Mouse (Mus musculus) kidney, adult 2 months (tissue): Measurements from ENCODE around the gene Antxrl. TPM values are rescaled to one million over a fixed set of nuclear protein-coding genes. Genes with fewer than 3 reads are reported as not detected.

ENCODE experiments used
- DNase-seq: peaks from one replicate; pipeline ENCODE4 v3.0.0; 2021
- H3K27ac ChIP-seq: fragments of 200-500 bp; 2 replicates; pipeline ENCODE4 v1.5.1; 2012; ENCODE audit warnings: low read depth, low read length, control low read depth, inconsistent platforms; ENCODE audit not compliant: insufficient read depth
- H3K27me3 ChIP-seq: fragments of 200-500 bp; replicated peaks from 2 replicates; pipeline ENCODE4 v1.6.1; 2012; ENCODE audit warnings: mild to moderate bottlenecking, moderate library complexity, low read length, inconsistent platforms; ENCODE audit not compliant: control insufficient read depth, insufficient read depth
- H3K36me3 ChIP-seq: fragments of 200-500 bp; 2 replicates; pipeline ENCODE4 v1.6.1; 2012; ENCODE audit warnings: mild to moderate bottlenecking, moderate library complexity, low read length, inconsistent platforms; ENCODE audit not compliant: control insufficient read depth, insufficient read depth
- H3K4me1 ChIP-seq: fragments of 200-500 bp; 2 replicates; pipeline ENCODE4 v1.6.1; 2011; ENCODE audit warnings: low read length; ENCODE audit not compliant: control insufficient read depth, insufficient read depth
- H3K4me3 ChIP-seq: fragments of 200-500 bp; 2 replicates; pipeline ENCODE4 v1.5.1; 2011; ENCODE audit warnings: mild to moderate bottlenecking, low read depth, low read length, control low read depth; ENCODE audit not compliant: insufficient read depth
- CTCF ChIP-seq: fragments of 200-500 bp; conservative IDR thresholded peaks from 2 replicates; pipeline ENCODE4 v1.5.1; 2011; ENCODE audit warnings: low read depth, mild to moderate bottlenecking, control low read depth, low read length, moderate library complexity, mixed read lengths; ENCODE audit not compliant: insufficient read depth, insufficient read length
- POLR2A ChIP-seq: fragments of 200-500 bp; IDR thresholded peaks from one replicate; pipeline ENCODE4 v1.6.1; 2011; ENCODE audit warnings: low read depth, low read length, control low read depth
- WGBS: fragments of 180-500 bp; shearing (Covaris S2); methylation state at CpG from one replicate; pipeline ENCODE4 v1.1.7; 2018; 5-methylcytosine and 5-hydroxymethylcytosine counted together
- polyA plus RNA-seq: library from polyadenylated mRNA; depleted of rRNA; stranded (reverse); fragments of >200 nt; gene quantifications from 2 replicates; pipeline ENCODE4 v1.2.3, GENCODE M21; 2012

Gene Antxrl
- polyA plus RNA-seq, 1 experiment, result not detected

DNA sequence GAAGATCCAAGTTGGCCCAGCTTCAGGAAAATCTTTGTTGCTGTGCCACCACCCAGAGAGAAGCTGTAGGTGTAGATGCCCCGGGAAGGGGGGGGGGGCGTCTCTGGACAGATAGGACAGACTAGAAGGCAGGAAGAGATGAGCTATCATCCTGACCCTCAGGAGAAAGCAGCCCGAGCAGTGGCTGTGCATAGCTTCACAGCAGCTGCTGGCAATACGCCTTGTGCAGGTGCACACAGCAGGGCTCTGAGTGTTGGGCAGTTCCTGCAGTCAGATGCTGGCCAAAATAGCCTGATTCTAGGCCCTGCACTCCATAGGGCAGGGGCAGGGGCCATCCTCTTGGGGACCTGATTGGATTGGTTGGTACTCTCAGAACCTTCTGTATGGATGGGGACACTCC is 34.3 kb downstream of the Antxrl start:
- 67% methylated on average over 4 of the region's 4 CpGs for WGBS
- no peak overlapping the region for H3K27ac ChIP-seq
- no peak for DNase-seq

DNA sequence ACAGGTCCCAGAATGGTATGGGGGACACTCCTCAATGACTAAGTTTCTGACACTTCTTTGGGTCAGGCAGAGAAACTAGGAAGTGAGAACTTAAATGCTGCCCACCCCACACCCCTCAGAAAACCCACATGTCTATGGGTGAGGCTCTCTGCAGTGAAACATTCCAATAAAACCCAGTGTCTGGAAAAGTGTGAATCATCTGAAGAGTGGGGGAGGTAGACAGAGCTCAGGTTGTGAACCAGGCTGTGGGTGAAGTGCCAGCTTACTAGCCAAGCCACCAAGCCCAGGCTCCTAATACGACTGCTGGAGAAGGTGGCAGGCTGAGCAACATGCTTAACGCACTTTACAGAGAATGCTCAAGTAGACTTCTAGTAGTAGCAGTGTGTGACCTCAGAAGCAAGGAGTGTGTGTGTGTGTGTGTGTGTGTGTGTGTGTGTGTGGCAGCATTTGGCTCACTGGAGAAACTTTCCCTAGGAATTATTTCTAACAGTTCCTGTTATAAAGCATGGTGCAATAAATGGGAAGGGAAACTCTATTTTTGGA is 35.4 kb downstream of the Antxrl start:
- Histone ChIP-seq H3K27me3 (no peaks in the 10 kb centered on the region), H3K4me1 (no peaks in the 10 kb centered on the region), H3K36me3 (no peaks in the 10 kb centered on the region), H3K27ac (no peak overlapping the region), H3K4me3 (no peak overlapping the region)
- no peak for TF ChIP-seq POLR2A
- TF ChIP-seq CTCF, result no peak
- WGBS, result 62% methylated on average over 2 of the region's 2 CpGs
- no peak for DNase-seq

More for the DNA sequence above, 34.3 kb downstream of the Antxrl start:
- no peak for TF ChIP-seq POLR2A
- TF ChIP-seq CTCF, result no peak
- H3K4me1 ChIP-seq, result no peaks in the 10 kb centered on the region
- no peak overlapping the region for H3K4me3 ChIP-seq
- no peaks in the 10 kb centered on the region for H3K36me3 ChIP-seq
- H3K27me3 ChIP-seq, result no peaks in the 10 kb centered on the region

DNA sequence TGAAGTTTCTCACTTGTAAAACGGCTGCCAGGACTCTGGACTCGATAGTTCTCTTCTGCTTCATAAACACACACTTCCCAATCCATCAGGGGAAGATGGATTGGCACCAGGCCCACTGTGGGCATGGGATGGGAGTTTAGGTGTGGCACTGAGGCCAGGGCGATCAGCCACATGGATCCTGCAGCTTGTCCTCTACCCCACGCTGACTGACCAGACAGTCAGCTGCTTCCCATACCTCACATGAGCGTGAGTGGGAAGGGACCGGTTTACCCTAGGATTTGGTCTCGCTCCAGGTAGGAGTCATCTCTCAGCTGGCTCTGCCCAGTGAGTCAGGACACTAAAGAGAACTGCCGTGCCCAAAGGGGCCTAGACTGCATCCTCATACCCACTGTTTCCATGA is 37.3 kb downstream of the Antxrl start:
- DNase-seq, result no peak
- WGBS, result 80% methylated on average over 8 of the region's 8 CpGs
- Histone ChIP-seq H3K27ac (no peak overlapping the region), H3K36me3 (no peaks in the 10 kb centered on the region), H3K4me1 (no peaks in the 10 kb centered on the region), H3K27me3 (no peaks in the 10 kb centered on the region), H3K4me3 (no peak overlapping the region)
- TF ChIP-seq POLR2A (no peak), CTCF (no peak)

DNA sequence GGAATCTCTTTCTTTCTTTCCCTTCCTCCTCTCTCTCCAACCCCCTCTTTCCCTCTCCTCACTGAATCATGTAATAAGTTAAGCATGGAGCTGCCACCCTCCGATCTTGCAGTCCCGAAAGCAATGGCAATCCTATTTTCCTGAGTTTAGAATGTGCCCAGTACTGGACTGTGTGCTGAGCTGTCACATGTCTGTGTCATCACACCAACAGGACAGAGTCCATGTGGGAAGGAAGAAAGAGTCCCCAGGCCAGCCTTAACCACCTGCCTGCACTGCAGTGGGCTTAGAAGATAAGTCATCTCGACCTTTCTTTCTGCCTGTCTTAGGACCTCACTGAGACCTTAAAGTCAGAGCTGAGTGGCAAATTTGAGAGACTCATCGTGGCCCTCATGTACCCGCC is 39.0 kb downstream of the Antxrl start:
- Histone ChIP-seq H3K27me3 (no peaks in the 10 kb centered on the region), H3K4me3 (no peak overlapping the region), H3K36me3 (no peaks in the 10 kb centered on the region), H3K27ac (no peak overlapping the region), H3K4me1 (no peaks in the 10 kb centered on the region)
- 81% methylated on average over 5 of the region's 5 CpGs for WGBS
- TF ChIP-seq POLR2A (no peak), CTCF (no peak)
- no peak for DNase-seq

DNA sequence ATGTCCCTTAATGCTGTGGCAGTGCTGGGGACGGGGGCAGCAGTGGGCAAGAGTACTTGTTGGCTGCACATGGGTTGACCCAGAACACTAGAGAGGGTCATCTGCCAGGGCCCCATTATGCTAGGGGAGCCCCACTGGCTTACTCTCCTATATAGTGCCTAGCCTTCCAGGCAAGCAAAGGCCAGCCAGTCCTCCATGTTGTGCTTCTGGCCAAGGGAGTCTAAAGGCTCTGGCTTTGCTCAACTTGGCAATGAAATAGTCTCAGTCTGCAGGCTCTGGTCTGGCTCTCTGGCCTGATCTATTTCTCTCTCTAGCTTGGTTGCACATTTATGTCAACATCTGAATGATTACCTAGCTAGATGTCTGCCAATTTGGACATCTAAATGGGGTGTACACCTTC is 40.3 kb downstream of the Antxrl start:
- no peak overlapping the region for H3K27ac ChIP-seq
- no peak for TF ChIP-seq POLR2A
- TF ChIP-seq CTCF, result no peak
- WGBS, result 78% methylated on average over 1 of the region's 1 CpGs

DNA sequence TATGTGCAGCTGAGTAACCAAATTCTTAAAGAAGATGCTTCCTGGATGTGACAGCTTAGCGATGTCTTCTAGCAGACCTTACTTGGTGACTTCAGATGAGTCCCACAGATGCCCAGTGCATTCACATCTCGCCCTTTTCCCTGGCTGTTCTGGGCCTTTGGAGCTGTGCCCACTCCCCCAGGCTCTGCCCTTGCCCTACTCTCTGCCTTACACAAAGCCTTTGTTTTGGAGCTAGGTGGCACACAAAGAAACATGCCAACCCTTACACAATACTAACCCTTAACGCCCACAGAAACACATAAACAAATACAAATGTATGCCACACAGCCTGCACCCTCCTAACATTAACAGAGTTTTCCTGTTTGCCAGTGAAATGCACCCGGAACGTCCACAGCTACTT is 43.7 kb downstream of the Antxrl start:
- Histone ChIP-seq H3K36me3 (no peaks in the 10 kb centered on the region), H3K4me3 (no peak overlapping the region), H3K4me1 (no peaks in the 10 kb centered on the region), H3K27me3 (no peaks in the 10 kb centered on the region), H3K27ac (no peak overlapping the region)
- TF ChIP-seq CTCF, result no peak
- DNase-seq, result no peak
- WGBS, result 81% methylated on average over 5 of the region's 5 CpGs

More for the DNA sequence above, 40.3 kb downstream of the Antxrl start:
- Histone ChIP-seq H3K4me1 (no peaks in the 10 kb centered on the region), H3K4me3 (no peak overlapping the region), H3K36me3 (no peaks in the 10 kb centered on the region), H3K27me3 (no peaks in the 10 kb centered on the region)
- no peak for DNase-seq

DNA sequence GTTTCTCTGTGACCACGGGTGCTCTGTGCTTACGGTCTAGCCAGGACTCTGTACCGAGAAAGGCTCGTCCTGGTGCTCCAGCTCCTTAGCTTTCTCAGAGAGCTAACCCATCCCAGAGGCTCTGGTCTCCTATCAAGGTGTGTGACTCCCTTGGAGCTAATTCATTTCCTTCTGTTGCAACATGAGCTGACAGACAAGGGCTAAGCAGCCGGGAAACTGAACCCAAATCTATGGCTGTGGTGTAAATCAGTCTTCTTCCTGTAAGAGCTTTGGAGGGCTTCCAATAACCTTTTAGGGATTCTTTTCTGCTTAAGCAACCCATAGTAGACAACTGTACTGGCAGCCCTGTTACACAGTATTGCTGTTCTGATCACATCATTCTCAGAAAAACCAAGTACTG is 50.1 kb downstream of the Antxrl start, which contains the start of gene A630023A22Rik:
TSS of gene A630023A22Rik (minus strand) at position 154 of the 400 bp plus-strand sequence.
- no peaks in the 10 kb centered on the region for H3K4me1 ChIP-seq
- no peak within 1 kb of the TSS for H3K27ac ChIP-seq
- no peak within 1 kb of the TSS for H3K4me3 ChIP-seq
- H3K27me3 ChIP-seq, result no peaks in the 10 kb centered on the region
- no peaks in the 10 kb centered on the region for H3K36me3 ChIP-seq
- DNase-seq, result no peak
- 54% methylated on average over 5 of the region's 5 CpGs for WGBS
- TF ChIP-seq CTCF (no peak), POLR2A (no peak)
